7 mouse cellular contexts compared by ENCODE assay signal in genomic region chr15:89195690-89196312, GRCm38 (mm10). TPM values are rescaled to one million over a fixed set of nuclear protein-coding genes. Genes with fewer than 3 reads are reported as not detected.
A peak's percentile ranks its signal among the peaks of the same experiment; 100 is the strongest.
DNase-seq lines count a peak whose midpoint lies in the region; ATAC-seq and TF ChIP-seq lines count a peak whose summit lies in the region.

No protein-coding gene starts in this region.

- peak; percentile 90 for TF ChIP-seq POLR2A in cortical plate, adult 2 months (IDR thresholded peaks at IDR 0.05; ENCODE audit: extremely low read depth, insufficient read depth, low read length)

- peaks cover 4% of the 10 kb centered on the region for H3K4me1 ChIP-seq in cortical plate, adult 2 months (ENCODE audit: control insufficient read depth, insufficient read depth, low read length)
- peaks cover 23% of the 10 kb centered on the region for H3K4me1 ChIP-seq in midbrain, embryonic 10.5 days

- no peaks in the 10 kb centered on the region for H3K27me3 ChIP-seq in midbrain, embryonic 10.5 days (ENCODE audit: low read depth, poor library complexity, severe bottlenecking)

- no peak for TF ChIP-seq CTCF in cortical plate, adult 2 months (IDR thresholded peaks at IDR 0.05; ENCODE audit: extremely low read depth, insufficient read depth, low read length)

- H3K36me3 ChIP-seq in midbrain, embryonic 10.5 days: peaks cover 17% of the 10 kb centered on the region

- intact Hi-C loops in left cerebral cortex, postnatal 36 days (cut with DNase I): loop anchor here (2.0 kb wide), 3 partner anchors 15 to 73 kb away; partner anchors contain the start of genes Plxnb2, Ppp6r2 and Tubgcp6

- DNase-seq in adipocyte (ENCODE audit: low spot score): peak; percentile 89
- DNase-seq in gastrocnemius, postnatal 10 days: peak; percentile 92
- DNase-seq in left cerebral cortex, postnatal 36 days (ENCODE audit: low spot score in 2 of 2): peak; percentile 88 to 89
- peak; percentile 87 for DNase-seq in midbrain, embryonic 10.5 days (ENCODE audit: low spot score)
- peak; percentile 85 for DNase-seq in skeletal muscle tissue, adult 2 months (ENCODE audit: low read depth, low spot score)

- ATAC-seq in inflammation-experienced regulatory T-cells, adult 6 months: peak; percentile 77

- WGBS in midbrain, embryonic 10.5 days: under 1% methylated on average over 25 of the region's 25 CpGs

- H3K9me3 ChIP-seq in midbrain, embryonic 10.5 days (replicated peaks): no peaks in the 10 kb centered on the region

- H3K27ac ChIP-seq in cortical plate, adult 2 months (ENCODE audit: insufficient read depth, low read length): peak overlapping the region; percentile 99
- H3K27ac ChIP-seq in midbrain, embryonic 10.5 days (replicated peaks): peak overlapping the region; percentile 99

- H3K4me3 ChIP-seq in cortical plate, adult 2 months (ENCODE audit: insufficient read depth, low read length): peak overlapping the region; percentile 87
- peak overlapping the region; percentile 93 for H3K4me3 ChIP-seq in midbrain, embryonic 10.5 days

RNA-seq across cellular contexts. Expression of gene Dennd6b, which starts 0.5 kb away (rescaled TPM):
- 137 and 148 TPM in 2 replicates for polyA plus RNA-seq in cortical plate, adult 2 months (2012; rRNA removed)
- total RNA-seq in gastrocnemius, postnatal 10 days (2021): 1 to 10 TPM; 4.5 to 7.0 TPM
- 10 to 100 TPM in 2 of 3 experiments, 1 to 10 TPM in 1; 3.4 to 16.7 (median 13.6) TPM for polyA plus RNA-seq in inflammation-experienced regulatory T-cells, adult 6 months (2017; shearing (Covaris generic))
- total RNA-seq in left cerebral cortex, postnatal 36 days (2021): 10 to 100 TPM; 39.9 to 52.2 TPM
- polyA plus RNA-seq in midbrain, embryonic 10.5 days (2016; fragmentation: Nextera tagmentation; extraction: Ambion mirVana): 27.7 and 37.3 TPM in 2 replicates

RNA-seq across cellular contexts. Expression of gene Plxnb2, which starts 15.2 kb away (rescaled TPM):
- 51.0 and 52.9 TPM in 2 replicates for polyA plus RNA-seq in cortical plate, adult 2 months (2012; rRNA removed)
- 10 to 100 TPM; 28.9 to 43.0 TPM for total RNA-seq in gastrocnemius, postnatal 10 days (2021)
- polyA plus RNA-seq in inflammation-experienced regulatory T-cells, adult 6 months (2017; shearing (Covaris generic)): 1 to 10 TPM; 1.0 to 3.7 (median 1.7) TPM
- 10 to 100 TPM; 42.2 to 54.0 TPM for total RNA-seq in left cerebral cortex, postnatal 36 days (2021)
- 130 and 144 TPM in 2 replicates for polyA plus RNA-seq in midbrain, embryonic 10.5 days (2016; fragmentation: Nextera tagmentation; extraction: Ambion mirVana)

RNA-seq across cellular contexts. Expression of gene Ppp6r2, which starts 15.6 kb away (rescaled TPM):
- 119 and 135 TPM in 2 replicates for polyA plus RNA-seq in cortical plate, adult 2 months (2012; rRNA removed)
- total RNA-seq in gastrocnemius, postnatal 10 days (2021): 10 to 100 TPM; 60.1 to 61.9 TPM
- polyA plus RNA-seq in inflammation-experienced regulatory T-cells, adult 6 months (2017; shearing (Covaris generic)): 10 to 100 TPM; 21.5 to 33.7 (median 30.1) TPM
- total RNA-seq in left cerebral cortex, postnatal 36 days (2021): 100 to 1,000 TPM; 162 to 167 TPM
- 25.4 and 41.8 TPM in 2 replicates for polyA plus RNA-seq in midbrain, embryonic 10.5 days (2016; fragmentation: Nextera tagmentation; extraction: Ambion mirVana)

RNA-seq across cellular contexts. Expression of gene Mapk11, which starts 46.4 kb away (rescaled TPM):
- polyA plus RNA-seq in cortical plate, adult 2 months (2012; rRNA removed): 91.5 and 93.7 TPM in 2 replicates
- total RNA-seq in gastrocnemius, postnatal 10 days (2021): 1 to 10 TPM; 2.1 to 3.0 TPM
- polyA plus RNA-seq in inflammation-experienced regulatory T-cells, adult 6 months (2017; shearing (Covaris generic)): 10 to 100 TPM in 2 of 3 experiments, 1 to 10 TPM in 1; 8.2 to 23.6 (median 21.4) TPM
- 10 to 100 TPM; 45.3 to 54.5 TPM for total RNA-seq in left cerebral cortex, postnatal 36 days (2021)
- polyA plus RNA-seq in midbrain, embryonic 10.5 days (2016; fragmentation: Nextera tagmentation; extraction: Ambion mirVana): 38.8 and 47.4 TPM in 2 replicates

RNA-seq across cellular contexts. Expression of gene Mapk12, which starts 55.3 kb away (rescaled TPM):
- 21.0 and 22.3 TPM in 2 replicates for polyA plus RNA-seq in cortical plate, adult 2 months (2012; rRNA removed)
- 10 to 100 TPM; 76.0 to 77.1 TPM for total RNA-seq in gastrocnemius, postnatal 10 days (2021)
- 1 to 10 TPM in 2 of 3 experiments, under 1 TPM in 1; 0.50 to 3.6 (median 2.8) TPM for polyA plus RNA-seq in inflammation-experienced regulatory T-cells, adult 6 months (2017; shearing (Covaris generic))
- total RNA-seq in left cerebral cortex, postnatal 36 days (2021): 10 to 100 TPM in 1 of 2 experiments, 1 to 10 TPM in 1; 6.1 to 11.1 TPM
- polyA plus RNA-seq in midbrain, embryonic 10.5 days (2016; fragmentation: Nextera tagmentation; extraction: Ambion mirVana): 31.8 and 36.7 TPM in 2 replicates

Comparison
In these comparisons a context has a peak if more than half of its experiments do, and no peak if none do; other contexts are left out.
1. Peak in every context shown above with its lines: DNase-seq, ATAC-seq, H3K4me3 ChIP-seq and H3K27ac ChIP-seq.
2. RNA of gene Plxnb2, which starts 15.2 kb away (polyA plus RNA-seq): 130 to 144 TPM in midbrain, embryonic 10.5 days and 51.0 to 52.9 TPM in cortical plate, adult 2 months; 1.0 to 3.7 TPM in inflammation-experienced regulatory T-cells, adult 6 months; every median in the first group is over 10 times any median in the second.